Mouse (Mus musculus) liver, embryonic 16.5 days (tissue): ENCODE data around the gene Pbx1. TPM values are rescaled to one million over a fixed set of nuclear protein-coding genes. Genes with fewer than 3 reads are reported as not detected.

ENCODE experiments used
- ATAC-seq: fragments of 200-750 bp; cut with Nextera tagmentation; 2 replicates; pipeline ENCODE4 v1.8.0; 2017; ENCODE audit warnings: low read depth, mild to moderate bottlenecking, moderate number of reproducible peaks, moderate library complexity
- H3K27ac ChIP-seq: fragments of 300-500 bp; sonication (generic); 2 replicates; pipeline ENCODE4 v1.5.1; 2014; ENCODE audit warnings: mild to moderate bottlenecking, low read length
- H3K27me3 ChIP-seq: fragments of 300-500 bp; sonication (generic); 2 replicates; pipeline ENCODE4 v1.6.1; 2014; ENCODE audit warnings: low read depth, low read length, mixed read lengths; ENCODE audit not compliant: control insufficient read depth, insufficient read depth
- H3K36me3 ChIP-seq: fragments of 300-500 bp; sonication (generic); 2 replicates; pipeline ENCODE4 v1.6.1; 2014; ENCODE audit warnings: mild to moderate bottlenecking; ENCODE audit not compliant: control insufficient read depth, insufficient read depth
- H3K4me1 ChIP-seq: fragments of 300-500 bp; sonication (generic); 2 replicates; pipeline ENCODE4 v1.6.1; 2014; ENCODE audit warnings: low read depth, low read length, mixed read lengths; ENCODE audit not compliant: control insufficient read depth
- H3K4me2 ChIP-seq: fragments of 300-500 bp; sonication (generic); 2 replicates; pipeline ENCODE4 v1.6.1; 2014; ENCODE audit warnings: low read depth, low read length, mixed read lengths
- H3K4me3 ChIP-seq: fragments of 300-500 bp; sonication (generic); 2 replicates; pipeline ENCODE4 v1.5.1; 2014; ENCODE audit warnings: low read depth, mild to moderate bottlenecking, low read length
- H3K9ac ChIP-seq: fragments of 300-500 bp; sonication (generic); 2 replicates; pipeline ENCODE4 v1.6.1; 2014; ENCODE audit warnings: low read depth, low read length
- H3K9me3 ChIP-seq: fragments of 300-500 bp; sonication (generic); replicated peaks from 2 replicates; pipeline ENCODE4 v1.6.1; 2016; ENCODE audit warnings: low read length; ENCODE audit not compliant: control insufficient read depth
- WGBS: fragments of 180-500 bp; shearing (Covaris S2); extraction: QIAGEN DNeasy Blood & Tissue Kit; methylation state at CpG from one replicate; pipeline ENCODE4 v1.1.7; 2014; ENCODE audit not compliant: insufficient replicate concordance; 5-methylcytosine and 5-hydroxymethylcytosine counted together
- polyA plus RNA-seq: library from polyadenylated mRNA; unstranded; fragments of >200 nt; fragmentation: Nextera tagmentation; extraction: Ambion mirVana; gene quantifications from 2 replicates; pipeline ENCODE4 v1.2.1, GENCODE M21; 2015

Gene Pbx1
- polyA plus RNA-seq, 1 experiment from 2014 or later, result 2.1 TPM

- Histone ChIP-seq H3K4me3 (no peak overlapping the region), H3K9ac (no peak overlapping the region), H3K27ac (no peak overlapping the region), H3K36me3 (no peaks in the 10 kb centered on the region), H3K9me3 (no peaks in the 10 kb centered on the region), H3K27me3 (no peaks in the 10 kb centered on the region), H3K4me1 (peaks cover 34% of the 10 kb centered on the region), H3K4me2 (no peak overlapping the region)
- 67% methylated on average over 9 of the region's 9 CpGs for WGBS
- no peak for ATAC-seq
Observed at GRCm38 (mm10) chr1:168284566-168285141, 147.4 kb downstream of the Pbx1 start.

- Histone ChIP-seq H3K36me3 (no peaks in the 10 kb centered on the region), H3K4me2 (no peak overlapping the region), H3K9ac (no peak overlapping the region), H3K4me1 (peaks cover 28% of the 10 kb centered on the region), H3K4me3 (no peak overlapping the region), H3K9me3 (no peaks in the 10 kb centered on the region), H3K27ac (no peak overlapping the region), H3K27me3 (no peaks in the 10 kb centered on the region)
- WGBS, result 52% methylated on average over 15 of the region's 15 CpGs
- no peak for ATAC-seq
Observed at GRCm38 (mm10) chr1:168283841-168284565, 148.1 kb downstream of the Pbx1 start.

DNA sequence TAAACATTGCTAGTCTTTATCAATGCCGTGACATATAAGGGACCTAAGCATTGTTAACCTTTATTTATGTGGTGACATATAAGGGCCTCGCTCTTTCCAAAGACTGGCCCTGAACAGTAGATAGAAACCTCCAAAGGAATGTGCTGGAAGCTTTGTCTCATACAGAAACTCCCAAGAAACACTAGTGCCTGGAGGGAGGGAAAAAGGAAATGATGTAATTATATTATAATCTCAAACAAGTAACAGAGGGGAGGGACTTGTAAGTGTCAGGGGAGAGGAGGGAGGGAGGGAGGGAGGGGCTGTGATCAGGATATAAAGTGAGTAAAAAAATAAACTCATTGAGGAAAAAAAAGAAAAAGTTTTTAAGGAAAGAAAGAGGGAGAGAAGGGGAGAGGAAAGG is 148.6 kb downstream of the Pbx1 start:
- H3K9me3 ChIP-seq, result no peaks in the 10 kb centered on the region
- H3K4me1 ChIP-seq, result peaks cover 22% of the 10 kb centered on the region
- no peak overlapping the region for H3K9ac ChIP-seq
- no peak for ATAC-seq
- no peaks in the 10 kb centered on the region for H3K27me3 ChIP-seq
- no peak overlapping the region for H3K4me3 ChIP-seq
- H3K4me2 ChIP-seq, result no peak overlapping the region
- no peak overlapping the region for H3K27ac ChIP-seq
- no peaks in the 10 kb centered on the region for H3K36me3 ChIP-seq
- WGBS, result 66% methylated on average over 2 of the region's 2 CpGs

- H3K9me3 ChIP-seq, result no peaks in the 10 kb centered on the region
- H3K4me1 ChIP-seq, result no peaks in the 10 kb centered on the region
- H3K27me3 ChIP-seq, result no peaks in the 10 kb centered on the region
- no peak overlapping the region for H3K4me2 ChIP-seq
- H3K4me3 ChIP-seq, result no peak overlapping the region
- 77% methylated on average over 5 of the region's 5 CpGs for WGBS
- H3K9ac ChIP-seq, result no peak overlapping the region
- no peak for ATAC-seq
- no peak overlapping the region for H3K27ac ChIP-seq
- no peaks in the 10 kb centered on the region for H3K36me3 ChIP-seq
Observed at GRCm38 (mm10) chr1:168275678-168276077, 156.4 kb downstream of the Pbx1 start.

- H3K9me3 ChIP-seq, result no peaks in the 10 kb centered on the region
- H3K27ac ChIP-seq, result no peak overlapping the region
- H3K36me3 ChIP-seq, result no peaks in the 10 kb centered on the region
- H3K9ac ChIP-seq, result no peak overlapping the region
- no peak for ATAC-seq
- WGBS, result 64% methylated on average over 4 of the region's 4 CpGs
- H3K4me2 ChIP-seq, result no peak overlapping the region
- no peak overlapping the region for H3K4me3 ChIP-seq
- no peaks in the 10 kb centered on the region for H3K4me1 ChIP-seq
- H3K27me3 ChIP-seq, result no peaks in the 10 kb centered on the region
Observed at GRCm38 (mm10) chr1:168274296-168274695, 157.8 kb downstream of the Pbx1 start.

DNA sequence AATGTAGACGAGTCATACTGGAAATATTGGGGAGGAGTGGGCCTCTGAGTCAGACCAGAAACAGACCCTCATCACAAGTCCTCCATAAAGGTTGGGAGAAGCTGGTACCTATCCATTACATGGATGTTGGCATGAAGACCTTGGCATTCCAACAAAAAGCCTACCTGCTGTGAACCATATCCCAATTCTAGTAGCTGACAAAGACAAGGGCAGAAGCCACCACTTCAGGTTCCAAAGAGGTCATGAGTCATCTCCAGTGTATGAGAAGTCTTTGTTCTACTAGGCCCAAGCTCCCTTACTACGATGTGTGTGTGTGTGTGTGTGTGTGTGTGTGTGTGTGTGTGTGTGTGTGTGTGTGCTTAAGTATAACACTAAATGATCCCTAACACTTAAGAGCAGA is 160.0 kb downstream of the Pbx1 start:
- H3K27ac ChIP-seq, result no peak overlapping the region
- no peaks in the 10 kb centered on the region for H3K36me3 ChIP-seq
- H3K4me1 ChIP-seq, result no peaks in the 10 kb centered on the region
- 44% methylated on average over 2 of the region's 2 CpGs for WGBS
- H3K9me3 ChIP-seq, result no peaks in the 10 kb centered on the region
- no peak overlapping the region for H3K9ac ChIP-seq
- H3K4me3 ChIP-seq, result no peak overlapping the region
- H3K27me3 ChIP-seq, result no peaks in the 10 kb centered on the region
- ATAC-seq, result no peak
- no peak overlapping the region for H3K4me2 ChIP-seq

- WGBS, result 29% methylated on average over 4 of the region's 4 CpGs
- Histone ChIP-seq H3K9ac (no peak overlapping the region), H3K4me3 (no peak overlapping the region), H3K36me3 (no peaks in the 10 kb centered on the region), H3K4me2 (no peak overlapping the region), H3K27me3 (no peaks in the 10 kb centered on the region), H3K4me1 (no peaks in the 10 kb centered on the region), H3K9me3 (no peaks in the 10 kb centered on the region), H3K27ac (no peak overlapping the region)
- no peak for ATAC-seq
Observed at GRCm38 (mm10) chr1:168271207-168271606, 160.9 kb downstream of the Pbx1 start.

DNA sequence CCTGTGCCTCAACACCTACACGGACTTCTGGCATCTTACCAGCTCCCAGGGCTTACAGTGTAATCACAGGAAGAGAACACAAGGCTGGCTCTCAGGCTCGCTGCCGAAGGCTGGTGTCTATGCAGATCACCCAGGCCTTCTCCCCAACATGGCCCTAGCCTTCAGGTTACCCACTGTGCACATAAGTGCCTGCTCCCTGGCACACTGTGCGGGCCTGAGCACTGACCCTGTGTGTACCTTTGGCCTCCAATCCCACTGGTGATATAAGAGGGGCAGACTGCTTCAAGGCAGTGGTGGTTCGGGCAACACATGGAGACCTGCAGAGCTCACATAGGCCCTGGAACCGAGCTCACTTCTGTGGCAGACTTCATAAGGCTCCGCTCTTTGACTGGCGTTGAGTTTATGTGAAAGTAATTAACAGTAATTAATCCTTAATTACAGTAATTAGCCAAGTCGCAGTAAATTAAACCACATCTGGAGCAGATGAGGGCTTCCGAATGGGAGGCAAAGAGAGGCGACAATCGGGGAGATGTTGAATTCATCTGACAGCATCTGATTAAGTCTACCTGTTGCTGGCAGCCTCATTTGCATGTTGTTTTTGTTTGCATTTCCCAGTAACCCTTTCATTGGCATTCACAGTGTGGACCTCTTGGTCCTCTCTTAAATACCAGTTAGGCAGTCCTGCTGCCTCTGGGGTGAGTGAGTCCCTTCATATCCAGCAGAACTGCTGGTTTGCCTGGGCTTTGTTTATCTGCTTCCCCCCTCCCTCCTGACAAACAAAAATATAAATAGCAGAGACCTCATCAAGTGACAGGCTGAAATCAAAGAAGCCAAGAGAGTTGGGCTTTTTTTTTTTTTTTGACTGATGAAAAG is 163.1 kb downstream of the Pbx1 start:
- 65% methylated on average over 12 of the region's 12 CpGs for WGBS
- Histone ChIP-seq H3K9me3 (no peaks in the 10 kb centered on the region), H3K27ac (no peak overlapping the region), H3K4me2 (no peak overlapping the region), H3K27me3 (no peaks in the 10 kb centered on the region), H3K4me3 (no peak overlapping the region), H3K9ac (no peak overlapping the region), H3K36me3 (no peaks in the 10 kb centered on the region), H3K4me1 (no peaks in the 10 kb centered on the region)
- no peak for ATAC-seq

- Histone ChIP-seq H3K9ac (no peak overlapping the region), H3K36me3 (no peaks in the 10 kb centered on the region), H3K27ac (no peak overlapping the region), H3K9me3 (no peaks in the 10 kb centered on the region), H3K4me1 (no peaks in the 10 kb centered on the region), H3K27me3 (no peaks in the 10 kb centered on the region), H3K4me3 (no peak overlapping the region), H3K4me2 (no peak overlapping the region)
- no peak for ATAC-seq
- 67% methylated on average over 4 of the region's 4 CpGs for WGBS
Observed at GRCm38 (mm10) chr1:168268224-168268623, 163.8 kb downstream of the Pbx1 start.
